8 mouse cellular contexts compared by ENCODE assay signal in genomic region chr2:26446671-26447070, GRCm38 (mm10). TPM values are rescaled to one million over a fixed set of nuclear protein-coding genes. Genes with fewer than 3 reads are reported as not detected.
DNase-seq lines count a peak whose midpoint lies in the region; ATAC-seq and TF ChIP-seq lines count a peak whose summit lies in the region.

No protein-coding gene starts in this region.

- no peak for DNase-seq in kidney, postnatal 25 days
- no peak for DNase-seq in embryonic facial prominence, embryonic 11.5 days (ENCODE audit: low spot score)
- no peak for DNase-seq in midbrain, postnatal 0 days (ENCODE audit: low spot score)
- DNase-seq in right cerebral cortex, adult 2 months (ENCODE audit: low spot score in 2 of 2) = no peak
- no peak for DNase-seq in Muller cell, postnatal 12 days (ENCODE audit: inconsistent ontology term)
- DNase-seq in layer of hippocampus, adult 9-10 months (ENCODE audit: low spot score) = no peak

- ATAC-seq in kidney, embryonic 15.5 days (replicated peaks; ENCODE audit: low FRiP score) = no peak
- no peak for ATAC-seq in embryonic facial prominence, embryonic 11.5 days (replicated peaks; ENCODE audit: insufficient number of reproducible peaks, low FRiP score, low TSS enrichment, low read depth)
- no peak for ATAC-seq in hindbrain, embryonic 15.5 days (ENCODE audit: low FRiP score, low read depth)
- no peak for ATAC-seq in midbrain, postnatal 0 days (ENCODE audit: low FRiP score)

- no peaks in the 10 kb centered on the region for H3K9me3 ChIP-seq in kidney, embryonic 15.5 days (replicated peaks)
- H3K9me3 ChIP-seq in embryonic facial prominence, embryonic 11.5 days (replicated peaks; ENCODE audit: control insufficient read depth, low read length) = no peaks in the 10 kb centered on the region
- no peaks in the 10 kb centered on the region for H3K9me3 ChIP-seq in hindbrain, embryonic 15.5 days
- H3K9me3 ChIP-seq in midbrain, postnatal 0 days (ENCODE audit: low read length) = no peaks in the 10 kb centered on the region

- peak overlapping the region; percentile 93; the same call in 1 of the 2 replicates for H3K27ac ChIP-seq in kidney, embryonic 15.5 days
- H3K27ac ChIP-seq in embryonic facial prominence, embryonic 11.5 days (replicated peaks; ENCODE audit: low read depth, low read length) = no peak overlapping the region
- 0 out of 2 replicates have a peak overlapping the region, but pooled peaks have one; percentile 18 for H3K27ac ChIP-seq in hindbrain, embryonic 15.5 days (replicated peaks)
- peak overlapping the region; percentile 90; the same call in 1 of the 2 replicates for H3K27ac ChIP-seq in midbrain, postnatal 0 days (ENCODE audit: low read depth, low read length)

- peak overlapping the region; percentile 67 for H3K9ac ChIP-seq in kidney, embryonic 15.5 days
- peak overlapping the region; percentile 66 for H3K9ac ChIP-seq in embryonic facial prominence, embryonic 11.5 days (replicated peaks; ENCODE audit: low read length)
- peak overlapping the region; percentile 61 for H3K9ac ChIP-seq in hindbrain, embryonic 15.5 days
- peak overlapping the region; percentile 77 for H3K9ac ChIP-seq in midbrain, postnatal 0 days (replicated peaks; ENCODE audit: low read length, poor library complexity, severe bottlenecking)

- H3K4me2 ChIP-seq in kidney, embryonic 15.5 days = peak overlapping the region; percentile 82
- peak overlapping the region; percentile 92 for H3K4me2 ChIP-seq in embryonic facial prominence, embryonic 11.5 days (ENCODE audit: low read depth, low read length)
- peak overlapping the region; percentile 81 for H3K4me2 ChIP-seq in hindbrain, embryonic 15.5 days
- H3K4me2 ChIP-seq in midbrain, postnatal 0 days (ENCODE audit: low read depth, low read length, poor library complexity, severe bottlenecking) = peak overlapping the region; percentile 92

- peaks cover 6% of the 10 kb centered on the region for H3K36me3 ChIP-seq in kidney, embryonic 15.5 days
- peaks cover 1% of the 10 kb centered on the region; the same call in 1 of the 2 replicates for H3K36me3 ChIP-seq in embryonic facial prominence, embryonic 11.5 days (replicated peaks; ENCODE audit: control insufficient read depth, insufficient read depth, low read depth, low read length)
- H3K36me3 ChIP-seq in hindbrain, embryonic 15.5 days = peaks cover 1% of the 10 kb centered on the region; the same call in 1 of the 2 replicates
- no peaks in the 10 kb centered on the region for H3K36me3 ChIP-seq in midbrain, postnatal 0 days (ENCODE audit: insufficient read depth, low read length)

- peaks cover 40% of the 10 kb centered on the region for H3K4me1 ChIP-seq in kidney, embryonic 15.5 days
- peaks cover 4% of the 10 kb centered on the region for H3K4me1 ChIP-seq in embryonic facial prominence, embryonic 11.5 days (ENCODE audit: control insufficient read depth, insufficient read depth, low read length)
- peaks cover 51% of the 10 kb centered on the region for H3K4me1 ChIP-seq in hindbrain, embryonic 15.5 days (replicated peaks)
- H3K4me1 ChIP-seq in midbrain, postnatal 0 days (ENCODE audit: insufficient read depth, low read length) = peaks cover 20% of the 10 kb centered on the region

- no peak for TF ChIP-seq CTCF in midbrain, postnatal 0 days (IDR thresholded peaks at IDR 0.05)

- H3K27me3 ChIP-seq in kidney, embryonic 15.5 days = no peaks in the 10 kb centered on the region
- H3K27me3 ChIP-seq in embryonic facial prominence, embryonic 11.5 days (ENCODE audit: control insufficient read depth, insufficient read depth, low read length) = no peaks in the 10 kb centered on the region
- no peaks in the 10 kb centered on the region for H3K27me3 ChIP-seq in hindbrain, embryonic 15.5 days
- H3K27me3 ChIP-seq in midbrain, postnatal 0 days (ENCODE audit: insufficient read depth, low read length) = no peaks in the 10 kb centered on the region

- H3K4me3 ChIP-seq in kidney, embryonic 15.5 days (replicated peaks) = peak overlapping the region; percentile 71
- H3K4me3 ChIP-seq in embryonic facial prominence, embryonic 11.5 days (ENCODE audit: low read depth, low read length) = peak overlapping the region; percentile 63
- peak overlapping the region; percentile 65 for H3K4me3 ChIP-seq in hindbrain, embryonic 15.5 days
- peak overlapping the region; percentile 86 for H3K4me3 ChIP-seq in midbrain, postnatal 0 days (ENCODE audit: low read depth, low read length)

- 68% methylated on average over 4 of the region's 4 CpGs for WGBS in kidney, embryonic 15.5 days
- 78% methylated on average over 4 of the region's 4 CpGs for WGBS in embryonic facial prominence, embryonic 11.5 days
- 78% methylated on average over 4 of the region's 4 CpGs for WGBS in hindbrain, embryonic 15.5 days
- 71% methylated on average over 4 of the region's 4 CpGs for WGBS in midbrain, postnatal 0 days

RNA-seq across cellular contexts. Expression of gene Sec16a, which starts 1.7 kb away (rescaled TPM):
- 25.3 and 26.0 TPM in 2 replicates for polyA plus RNA-seq in kidney, embryonic 15.5 days (2015; fragmentation: Nextera tagmentation; extraction: Ambion mirVana)
- 30.4 and 33.3 TPM in 2 replicates for polyA plus RNA-seq in embryonic facial prominence, embryonic 11.5 days (2014; fragmentation: Nextera tagmentation; extraction: Ambion mirVana)
- 17.5 and 21.6 TPM in 2 replicates for polyA plus RNA-seq in hindbrain, embryonic 15.5 days (2015; fragmentation: Nextera tagmentation; extraction: Ambion mirVana)
- 63.3 and 76.7 TPM in 2 replicates for total RNA-seq in midbrain, postnatal 0 days (2014; rRNA removed)
- polyA plus RNA-seq in midbrain, postnatal 0 days (2015; fragmentation: Nextera tagmentation; extraction: Ambion mirVana) = 9.9 and 12.6 TPM in 2 replicates

RNA-seq across cellular contexts. Expression of gene Inpp5e, which starts 37.7 kb away (rescaled TPM):
- polyA plus RNA-seq in kidney, embryonic 15.5 days (2015; fragmentation: Nextera tagmentation; extraction: Ambion mirVana) = 22.4 and 25.8 TPM in 2 replicates
- 19.0 and 22.9 TPM in 2 replicates for polyA plus RNA-seq in embryonic facial prominence, embryonic 11.5 days (2014; fragmentation: Nextera tagmentation; extraction: Ambion mirVana)
- polyA plus RNA-seq in hindbrain, embryonic 15.5 days (2015; fragmentation: Nextera tagmentation; extraction: Ambion mirVana) = 25.9 and 26.1 TPM in 2 replicates
- total RNA-seq in midbrain, postnatal 0 days (2014; rRNA removed) = 29.0 and 32.2 TPM in 2 replicates
- 16.5 and 18.2 TPM in 2 replicates for polyA plus RNA-seq in midbrain, postnatal 0 days (2015; fragmentation: Nextera tagmentation; extraction: Ambion mirVana)

RNA-seq across cellular contexts. Expression of gene Pmpca, which starts 57.5 kb away (rescaled TPM):
- polyA plus RNA-seq in kidney, embryonic 15.5 days (2015; fragmentation: Nextera tagmentation; extraction: Ambion mirVana) = 113 TPM in 2 replicates
- 100 and 103 TPM in 2 replicates for polyA plus RNA-seq in embryonic facial prominence, embryonic 11.5 days (2014; fragmentation: Nextera tagmentation; extraction: Ambion mirVana)
- 90.0 and 91.9 TPM in 2 replicates for polyA plus RNA-seq in hindbrain, embryonic 15.5 days (2015; fragmentation: Nextera tagmentation; extraction: Ambion mirVana)
- total RNA-seq in midbrain, postnatal 0 days (2014; rRNA removed) = 64.8 and 71.1 TPM in 2 replicates
- polyA plus RNA-seq in midbrain, postnatal 0 days (2015; fragmentation: Nextera tagmentation; extraction: Ambion mirVana) = 85.1 and 91.9 TPM in 2 replicates

RNA-seq across cellular contexts. Expression of gene Entr1, which starts 57.6 kb away (rescaled TPM):
- 110 and 115 TPM in 2 replicates for polyA plus RNA-seq in kidney, embryonic 15.5 days (2015; fragmentation: Nextera tagmentation; extraction: Ambion mirVana)
- 130 and 132 TPM in 2 replicates for polyA plus RNA-seq in embryonic facial prominence, embryonic 11.5 days (2014; fragmentation: Nextera tagmentation; extraction: Ambion mirVana)
- polyA plus RNA-seq in hindbrain, embryonic 15.5 days (2015; fragmentation: Nextera tagmentation; extraction: Ambion mirVana) = 151 and 163 TPM in 2 replicates
- total RNA-seq in midbrain, postnatal 0 days (2014; rRNA removed) = 157 and 162 TPM in 2 replicates
- 144 and 156 TPM in 2 replicates for polyA plus RNA-seq in midbrain, postnatal 0 days (2015; fragmentation: Nextera tagmentation; extraction: Ambion mirVana)
